Mouse (Mus musculus) gonadal fat pad, adult 2 months (tissue): ENCODE results near the gene Phf21a. TPM values are rescaled to one million over a fixed set of nuclear protein-coding genes. Genes with fewer than 3 reads are reported as not detected.
"Not testable (repeated sequence)": the region's sequence is repeated elsewhere in the genome, so short reads cannot be mapped to it uniquely, and the experiment has no call there.

Experiments used
- DNase-seq: peaks from one replicate; pipeline ENCODE4 v3.0.0-alpha.2; 2012; ENCODE audit warnings: low read depth
- polyA plus RNA-seq: library from polyadenylated mRNA; depleted of rRNA; stranded (reverse); fragments of >200 nt; gene quantifications from 2 replicates; pipeline ENCODE4 v1.2.3, GENCODE M21; 2012

The Phf21a gene
- polyA plus RNA-seq, 1 experiment: 32.2 TPM

- no peak for DNase-seq
Measured at GRCm38 (mm10) chr2:92381161-92381560, 288.2 kb downstream of the Phf21a start.

DNA sequence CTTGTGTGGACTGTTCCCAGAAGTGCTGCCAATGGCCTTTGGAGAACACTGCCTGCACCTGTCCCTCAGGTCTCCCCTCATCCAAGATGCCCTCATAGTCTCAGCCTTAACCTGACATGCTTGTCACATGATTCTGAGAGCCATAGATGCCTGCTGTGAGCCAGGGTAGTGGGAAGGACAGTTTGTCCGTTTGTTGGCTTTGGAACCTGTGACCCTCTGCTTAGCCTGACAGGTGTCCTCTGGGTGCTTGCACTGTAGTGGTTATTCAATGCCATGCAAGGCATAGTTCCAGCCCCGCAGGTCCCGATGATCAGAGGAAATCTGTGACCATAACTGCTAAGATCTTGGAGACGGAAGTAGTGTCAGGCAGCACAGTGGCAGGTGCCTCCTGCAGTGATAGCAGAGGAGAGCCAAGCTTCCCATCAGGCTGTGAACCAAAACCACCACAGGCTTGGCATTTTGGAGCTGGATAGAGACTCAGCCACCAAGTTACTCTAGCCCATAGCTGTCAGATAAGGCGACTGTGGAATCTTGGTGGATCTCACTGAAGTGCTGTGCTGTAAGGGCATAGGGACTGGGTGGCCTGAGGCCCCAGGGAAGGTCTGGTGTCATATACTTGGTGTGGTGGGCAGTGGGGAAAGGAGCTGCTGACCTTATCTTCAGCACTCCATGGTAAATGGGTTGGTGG is 289.1 kb downstream of the Phf21a start, which contains the start of gene 1700029I15Rik:
TSS of gene 1700029I15Rik (plus strand) at position 638 of the 688 bp plus-strand sequence.
- DNase-seq: no peak

DNA sequence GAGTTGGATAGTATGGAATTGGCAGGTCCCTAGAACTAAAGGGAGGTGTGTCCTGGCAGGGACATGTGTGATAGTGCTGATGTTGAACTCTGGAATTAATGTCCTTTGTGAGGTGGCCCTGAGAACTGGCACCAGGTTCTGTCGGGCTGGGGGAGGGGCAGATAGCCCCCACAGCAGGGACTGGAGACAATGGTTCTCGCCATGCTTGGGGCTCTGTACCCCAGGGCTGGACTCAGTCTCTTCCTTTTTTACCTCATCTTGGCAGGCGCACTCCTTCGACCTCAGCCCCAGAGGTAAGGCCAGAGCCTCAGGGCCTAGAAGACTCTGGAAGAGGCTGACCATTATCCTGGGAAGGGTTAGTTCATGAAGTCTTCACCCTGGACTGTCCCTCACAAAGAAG is 289.8 kb downstream of the Phf21a start:
- no peak for DNase-seq

- DNase-seq: no peak
Measured at GRCm38 (mm10) chr2:92384101-92384500, 291.2 kb downstream of the Phf21a start.

GRCm38 (mm10) chr2:92385113-92386051 is 292.5 kb downstream of the Phf21a start:
- DNase-seq: no peak

DNA sequence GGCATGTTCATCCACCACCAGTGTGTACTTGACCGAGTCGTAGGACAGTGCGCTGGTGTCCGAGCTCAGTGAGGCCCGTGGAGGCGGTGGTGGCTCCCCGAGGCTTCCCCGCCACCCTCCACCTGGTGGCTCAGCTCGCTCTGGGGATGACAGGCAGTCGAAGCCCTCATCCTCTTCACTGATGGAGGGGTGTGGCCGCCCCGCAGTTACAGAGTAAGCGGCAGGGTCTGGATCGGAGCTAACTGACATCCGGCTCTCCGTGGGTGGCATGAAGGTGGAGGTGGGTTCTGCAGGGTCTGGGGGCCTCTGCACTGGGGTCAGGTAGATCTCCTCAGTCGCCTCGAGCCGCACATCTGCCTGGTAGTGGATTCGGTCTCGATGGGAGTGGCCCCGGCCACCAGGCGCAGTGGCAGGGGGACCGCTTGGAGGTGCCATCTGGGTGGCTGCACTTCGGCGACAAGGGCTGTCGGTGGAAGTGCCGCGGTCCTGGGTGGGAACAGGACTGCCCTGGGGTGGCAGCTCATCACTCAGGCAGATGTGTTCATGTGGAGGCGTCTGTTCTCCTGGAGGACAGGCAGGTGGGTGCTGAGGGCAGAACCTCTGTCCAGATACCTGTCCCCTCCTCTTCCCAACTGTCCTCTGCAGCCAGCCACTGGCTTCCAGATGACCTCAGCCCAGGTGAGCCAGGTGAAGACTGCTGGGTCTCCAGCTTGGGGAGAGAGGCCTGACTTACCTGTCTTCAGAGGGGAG is 294.1 kb downstream of the Phf21a start:
- no peak for DNase-seq

DNA sequence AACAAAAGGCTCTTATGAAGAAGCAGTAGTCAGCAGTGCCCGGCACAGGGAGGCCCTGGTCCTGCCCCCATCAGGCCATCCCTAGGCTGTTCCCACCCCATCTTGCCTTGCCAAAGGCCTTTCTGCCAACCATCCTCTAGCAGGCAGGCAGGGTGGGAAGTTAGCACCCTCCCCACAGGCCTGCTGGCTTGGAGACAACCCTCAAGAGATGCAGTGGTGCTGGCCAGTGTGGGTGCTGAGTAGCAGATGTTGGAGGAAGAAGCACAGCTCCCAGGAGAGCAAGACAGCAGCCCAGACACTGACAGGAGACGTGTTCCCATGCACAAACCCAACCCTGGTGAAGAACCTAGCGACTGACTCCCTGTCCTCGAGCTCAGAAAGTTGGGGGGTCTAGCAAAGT is 294.7 kb downstream of the Phf21a start:
- DNase-seq: no peak

DNA sequence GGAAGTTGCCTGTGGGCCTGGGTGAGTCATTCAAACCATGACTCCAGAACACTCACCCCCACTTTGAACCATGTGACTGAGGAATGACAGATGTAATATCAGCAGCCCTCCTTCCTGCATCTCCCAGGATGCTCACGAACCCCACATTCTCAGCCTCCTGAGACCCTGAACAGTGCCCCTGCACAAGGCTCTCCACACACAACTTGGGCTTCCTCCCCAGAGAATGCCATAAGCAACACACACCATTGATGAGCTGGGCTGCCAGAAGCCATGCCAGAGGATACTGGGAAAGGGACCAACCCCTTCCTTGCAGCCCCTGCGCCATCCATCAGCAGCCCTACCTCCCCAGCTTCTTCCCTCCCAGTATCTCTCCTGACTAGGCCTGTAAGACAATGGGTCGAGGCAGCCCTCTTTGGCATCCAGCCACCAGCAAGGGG is 295.2 kb downstream of the Phf21a start:
- no peak for DNase-seq

DNA sequence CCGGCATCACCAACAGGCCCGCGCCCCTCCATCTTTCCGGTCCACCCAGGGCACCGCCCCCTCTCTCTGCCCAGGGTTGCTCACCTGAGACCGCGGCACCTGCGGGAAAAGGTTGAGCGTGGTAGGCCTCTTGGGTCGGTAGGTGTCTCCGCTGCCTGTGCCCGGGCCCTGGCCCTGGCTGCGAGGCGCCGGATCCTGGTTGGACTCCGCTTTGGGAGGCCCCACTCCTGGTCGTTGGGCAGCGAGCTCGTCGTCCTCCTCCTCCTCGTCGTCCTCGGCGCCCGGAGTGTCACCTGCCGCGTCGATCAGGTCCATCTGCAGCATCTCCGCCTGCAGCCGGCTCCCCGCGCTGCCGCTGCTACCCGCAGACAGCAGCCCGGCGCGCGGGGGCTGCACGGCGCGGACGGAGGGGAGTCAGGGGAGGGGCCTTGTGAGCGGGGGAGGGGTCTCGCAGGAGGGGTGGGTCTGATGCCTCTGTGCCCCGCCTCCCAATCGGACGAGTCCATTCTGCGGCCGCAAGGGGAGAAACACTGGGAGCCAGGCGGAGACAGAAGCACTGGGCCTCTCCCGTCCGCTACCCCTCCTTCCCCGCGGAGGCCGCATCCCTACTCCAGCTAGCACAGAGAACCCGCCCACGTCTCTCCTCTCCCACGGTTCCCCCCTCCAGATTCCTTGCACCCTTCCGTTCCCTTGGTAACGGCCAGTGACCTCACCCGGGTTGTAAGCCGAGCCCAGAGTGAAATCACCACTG is 296.1 kb downstream of the Phf21a start:
- no peak for DNase-seq

- DNase-seq: no peak
Measured at GRCm38 (mm10) chr2:92389645-92390044, 296.7 kb downstream of the Phf21a start.

- no peak for DNase-seq
Measured at GRCm38 (mm10) chr2:92390206-92390930, 297.5 kb downstream of the Phf21a start.

DNA sequence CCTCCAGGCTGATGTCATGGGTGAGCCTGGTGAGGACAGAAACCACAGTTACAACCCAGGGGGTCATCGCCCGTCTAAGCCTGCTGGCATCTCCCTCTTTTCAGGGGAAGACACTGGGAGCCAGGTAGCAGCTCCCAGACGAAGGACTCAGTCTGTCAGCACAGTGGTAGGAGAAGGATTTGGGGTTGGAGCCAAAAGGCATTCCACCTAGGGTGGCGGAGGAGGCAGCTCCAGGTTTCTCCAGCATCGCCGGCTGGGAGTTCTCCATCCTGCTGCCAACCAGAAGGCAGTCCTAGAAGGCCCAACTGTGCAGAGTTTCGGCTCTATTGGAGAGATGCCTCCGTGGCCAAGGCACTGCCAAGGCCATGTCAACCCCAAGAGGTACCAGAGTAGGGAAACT is 298.2 kb downstream of the Phf21a start:
- DNase-seq: no peak

DNA sequence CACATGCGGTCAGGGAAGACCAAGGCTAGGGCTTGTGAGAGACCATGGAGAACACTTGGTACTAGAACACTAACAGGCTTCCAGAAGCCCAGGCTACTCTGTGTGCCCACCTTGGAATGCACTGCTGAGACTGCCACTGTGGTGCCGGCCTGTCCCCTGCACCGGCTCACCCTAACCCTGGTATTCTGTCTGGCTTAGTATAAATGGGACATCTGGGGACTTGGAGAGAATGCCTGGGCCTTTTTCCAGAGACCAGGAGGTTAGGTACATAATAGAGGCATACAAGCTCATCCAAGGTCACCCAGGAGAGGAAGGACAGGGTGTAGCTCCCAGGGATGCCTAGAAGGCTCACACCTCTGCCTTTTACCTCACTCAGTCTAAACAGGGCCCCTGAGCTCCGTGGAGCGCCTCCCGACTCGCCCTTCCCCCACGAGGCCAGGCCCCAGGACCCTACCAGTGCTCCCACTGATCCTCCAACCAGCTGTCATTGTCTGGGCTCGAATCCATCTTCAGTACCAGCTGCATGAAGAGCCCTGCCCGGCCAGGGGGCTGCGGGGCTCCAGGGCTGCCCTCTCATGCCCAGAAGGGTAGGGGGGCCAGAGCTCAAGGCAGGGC is 298.9 kb downstream of the Phf21a start:
- no peak for DNase-seq

DNA sequence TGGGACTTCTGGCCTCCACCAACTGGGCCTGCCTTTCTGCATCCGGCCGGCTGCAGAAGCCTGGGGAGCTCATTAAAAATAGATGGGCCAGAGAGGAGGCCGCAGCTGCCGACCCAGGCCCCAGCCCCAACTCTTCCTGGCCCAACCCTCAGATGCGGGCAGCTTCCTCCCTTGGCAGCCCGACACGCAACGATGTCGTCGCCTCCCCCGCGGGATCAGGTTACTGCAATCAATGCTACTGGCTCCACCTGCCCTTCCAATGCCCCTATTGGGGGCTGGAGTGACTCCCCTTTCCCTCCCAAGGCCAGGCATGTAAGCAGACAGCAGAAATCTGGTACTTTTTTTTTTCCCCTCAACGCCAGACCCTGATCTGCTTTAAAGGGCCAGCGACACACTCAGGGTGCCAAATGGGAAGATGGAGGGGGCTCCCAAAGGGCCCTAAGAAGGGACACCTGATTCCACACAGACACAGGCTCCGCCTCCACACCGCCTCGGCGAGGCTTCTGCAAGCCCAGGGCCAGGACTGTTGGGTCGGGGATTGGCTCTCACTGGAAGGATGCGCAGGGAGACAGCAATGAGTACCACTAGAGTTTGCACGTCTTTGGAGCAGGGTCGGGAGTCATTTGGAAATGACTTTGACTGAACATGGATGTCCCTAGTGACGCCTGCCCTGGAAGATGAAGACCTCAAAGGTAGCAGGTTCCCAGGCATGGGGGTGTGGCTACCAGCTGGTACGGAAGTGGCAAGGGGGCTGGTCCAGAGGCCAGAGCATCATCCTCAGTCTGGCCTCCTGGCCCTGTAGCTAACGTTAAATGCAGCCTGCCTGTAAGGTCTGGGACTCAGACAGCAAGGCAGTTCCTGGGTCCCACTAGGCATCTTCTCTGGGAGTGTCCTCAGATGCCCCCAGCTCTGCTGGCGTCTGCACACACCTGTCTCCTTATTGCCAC is 299.7 kb downstream of the Phf21a start:
- no peak for DNase-seq

- no peak for DNase-seq
Measured at GRCm38 (mm10) chr2:92395535-92395934, 302.6 kb downstream of the Phf21a start.

DNA sequence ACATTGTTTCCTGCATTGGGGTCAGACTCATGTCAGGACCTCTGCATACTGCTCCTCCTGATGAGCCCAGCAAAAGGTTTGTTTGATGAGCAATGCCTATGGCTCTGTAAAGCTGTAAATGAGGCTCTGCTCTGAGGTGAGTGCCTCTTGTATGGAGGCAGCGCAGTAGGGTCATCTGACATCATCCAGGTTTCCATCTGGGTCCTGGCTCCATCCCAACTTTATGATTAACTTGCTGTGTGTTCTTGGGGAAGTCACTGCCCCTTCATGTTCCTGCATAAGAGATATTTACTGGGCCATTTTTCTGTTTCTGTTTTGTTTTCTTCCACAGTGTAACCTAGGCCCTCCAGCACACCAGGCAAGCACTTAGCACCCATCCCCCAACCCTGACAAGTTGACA is 304.5 kb downstream of the Phf21a start:
- DNase-seq: no peak

GRCm38 (mm10) chr2:92399877-92400276 is 307.0 kb downstream of the Phf21a start:
- not testable (repeated sequence) for DNase-seq

- no peak for DNase-seq
Measured at GRCm38 (mm10) chr2:92400682-92401081, 307.8 kb downstream of the Phf21a start.

DNA sequence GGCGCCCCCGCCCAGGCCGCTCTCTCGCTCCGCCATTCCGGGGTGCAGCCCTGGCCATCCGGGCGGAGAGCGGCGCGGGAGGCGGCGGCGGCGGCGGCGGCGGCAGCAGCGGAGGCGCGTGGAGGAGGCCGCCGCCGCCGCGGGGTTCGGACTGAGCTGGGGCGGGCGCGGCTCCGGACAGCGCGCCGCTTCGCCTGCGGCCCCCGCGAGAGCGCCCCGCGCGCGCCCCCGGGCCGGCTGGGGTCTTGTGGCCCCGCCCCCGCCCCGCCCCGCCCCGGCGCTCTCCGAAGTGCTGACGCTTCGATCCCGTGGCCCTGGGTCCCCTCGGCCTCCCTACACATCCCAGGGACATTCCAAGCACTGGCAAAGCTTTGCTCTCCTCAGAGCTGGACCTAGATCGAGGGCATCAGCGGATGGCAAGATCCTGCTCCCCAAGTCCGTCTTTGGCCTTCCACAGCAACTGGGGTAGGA is 308.2 kb downstream of the Phf21a start, which contains the start of gene Mapk8ip1:
TSS of gene Mapk8ip1 (minus strand) at position 173 of the 471 bp plus-strand sequence.
- no peak for DNase-seq
